Mouse (Mus musculus): ENCODE data around the gene Cdc37l1.

DNA sequence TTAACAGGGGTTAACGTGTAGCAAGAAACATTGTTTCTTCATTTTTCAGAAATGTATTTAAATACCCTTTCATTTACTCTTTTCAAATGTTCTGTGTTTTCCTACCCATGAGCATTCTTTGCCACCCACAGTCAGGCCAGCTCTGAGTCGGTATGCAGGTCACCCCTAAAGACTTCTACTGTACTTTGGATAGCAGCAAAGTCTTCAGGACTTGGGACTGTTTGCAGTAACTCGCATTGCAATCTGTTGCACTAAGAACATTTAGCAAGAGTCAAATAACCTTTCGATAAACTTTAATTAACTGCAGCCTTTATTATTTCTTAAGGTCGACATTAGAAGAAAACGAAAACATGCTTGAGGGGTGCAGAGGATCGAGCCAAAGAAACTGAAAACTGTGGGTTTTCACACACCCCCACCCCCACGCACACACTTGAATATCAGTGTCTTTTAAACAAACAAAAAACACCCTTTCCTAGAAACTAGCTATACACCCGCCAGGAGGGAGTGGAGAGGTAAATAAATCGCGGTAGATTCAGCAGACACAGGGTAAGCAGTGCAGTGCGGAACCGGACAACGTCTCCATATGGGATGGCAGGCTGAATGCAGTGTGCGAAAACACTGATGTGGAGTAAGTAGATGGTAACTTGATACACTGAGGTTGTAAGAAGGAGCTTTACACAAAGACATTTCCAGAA, 56.0 kb downstream of the Cdc37l1 start:
- TF ChIP-seq CTCF (IDR thresholded peaks at IDR 0.05; ENCODE audit: borderline replicate concordance, extremely low read depth, insufficient read depth, insufficient read length) (no peak), POLR2A (IDR thresholded peaks at IDR 0.05; ENCODE audit: borderline replicate concordance, extremely low read depth, insufficient read depth, insufficient read length, poor library complexity, severe bottlenecking) (no peak)

All from brain, embryonic 14.5 days (tissue).